In the genomic region with DNA sequence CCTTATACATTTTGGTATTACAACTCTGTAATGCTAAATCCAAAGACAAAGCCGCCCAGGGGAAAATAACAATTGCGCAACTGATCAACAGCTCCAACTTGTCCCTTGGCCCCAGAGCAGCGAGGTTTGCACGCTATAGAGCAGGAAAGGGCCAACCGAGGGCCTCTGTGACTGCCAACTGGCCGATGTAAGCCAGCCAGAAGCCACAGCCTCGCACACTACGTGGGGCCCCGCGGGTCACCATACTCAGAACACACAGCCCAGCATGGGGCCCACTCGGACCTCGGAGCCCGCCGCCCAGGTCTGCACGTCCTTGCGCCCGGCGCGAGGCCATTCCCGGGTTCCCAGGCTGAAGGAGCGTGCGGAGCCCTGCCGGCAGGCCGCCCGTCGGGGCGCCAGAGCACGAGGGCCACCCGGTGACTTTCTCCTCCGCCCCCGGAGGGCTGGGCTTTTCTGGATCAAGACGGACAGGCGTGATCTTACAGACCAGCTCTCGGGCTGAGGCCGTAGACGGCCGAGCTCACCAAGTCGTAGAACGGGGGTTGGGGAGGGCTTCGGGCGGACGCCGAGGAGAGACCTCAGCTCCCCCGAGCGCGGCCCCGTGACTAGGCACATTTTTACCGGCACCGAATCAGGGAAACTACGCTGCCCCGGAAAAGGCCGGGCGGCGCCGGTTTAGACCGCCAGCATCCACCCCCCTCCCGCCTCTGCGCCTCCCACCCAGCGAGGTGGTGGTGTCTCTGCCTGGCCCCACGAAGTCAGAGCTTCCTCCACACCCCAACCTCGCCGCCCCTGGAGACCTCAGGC, we compare ENCODE assay signal across 8 mouse cellular contexts. TPM values are rescaled to one million over a fixed set of nuclear protein-coding genes. Genes with fewer than 3 reads are reported as not detected.
DNase-seq lines count a peak whose midpoint lies in the region; ATAC-seq and TF ChIP-seq lines count a peak whose summit lies in the region.

No protein-coding gene starts in this region.

- H3K36me3 ChIP-seq in forebrain, embryonic 15.5 days: no peaks in the 10 kb centered on the region
- H3K36me3 ChIP-seq in lung, embryonic 14.5 days (ENCODE audit: insufficient read depth): peaks cover 4% of the 10 kb centered on the region; the same call in 1 of the 2 replicates
- H3K36me3 ChIP-seq in thymus, adult 2 months (ENCODE audit: control insufficient read depth, insufficient read depth, low read length): no peaks in the 10 kb centered on the region

- intact Hi-C loops in heart, postnatal 25 days (cut with DNase I): loop anchor here (2.0 kb wide), 3 partner anchors 45 to 93 kb away; partner anchors contain the start of gene Hnrnpa3

- H3K4me3 ChIP-seq in forebrain, embryonic 15.5 days: peak overlapping the region; percentile 54
- peak overlapping the region; percentile 74 for H3K4me3 ChIP-seq in layer of hippocampus, adult 2 months
- peak overlapping the region; percentile 83 for H3K4me3 ChIP-seq in lung, embryonic 14.5 days (ENCODE audit: low read depth, low read length)
- H3K4me3 ChIP-seq in olfactory bulb, adult 2 months (ENCODE audit: insufficient read depth, low read depth, low read length): peak overlapping the region; percentile 49
- H3K4me3 ChIP-seq in thymus, adult 2 months (ENCODE audit: control insufficient read depth, insufficient read depth, low read length): peak overlapping the region; percentile 96

- WGBS in forebrain, embryonic 15.5 days: under 1% methylated on average over 62 of the region's 62 CpGs
- under 1% methylated on average over 60 of the region's 62 CpGs for WGBS in lung, embryonic 14.5 days
- under 1% methylated on average over 62 of the region's 62 CpGs for WGBS in olfactory bulb, adult 2 months
- under 1% methylated on average over 60 of the region's 62 CpGs for WGBS in thymus, adult 2 months

- peak; percentile 86 for ATAC-seq in forebrain, embryonic 15.5 days (replicated peaks)
- peak; percentile 74 for ATAC-seq in lung, embryonic 14.5 days (ENCODE audit: insufficient read depth)

- H3K27ac ChIP-seq in forebrain, embryonic 15.5 days (replicated peaks): peak overlapping the region; percentile 79
- H3K27ac ChIP-seq in layer of hippocampus, adult 2 months: peak overlapping the region; percentile 93
- H3K27ac ChIP-seq in lung, embryonic 14.5 days (ENCODE audit: low read depth): peak overlapping the region; percentile 99
- peak overlapping the region; percentile 74 for H3K27ac ChIP-seq in olfactory bulb, adult 2 months (ENCODE audit: insufficient read depth, low read depth, low read length)
- H3K27ac ChIP-seq in thymus, adult 2 months (ENCODE audit: control insufficient read depth, insufficient read depth, low read length): peak overlapping the region; percentile 78

- H3K4me2 ChIP-seq in forebrain, embryonic 15.5 days (replicated peaks): peak overlapping the region; percentile 87
- H3K4me2 ChIP-seq in lung, embryonic 14.5 days: peak overlapping the region; percentile 84

- H3K9me3 ChIP-seq in forebrain, embryonic 15.5 days: no peaks in the 10 kb centered on the region
- no peaks in the 10 kb centered on the region for H3K9me3 ChIP-seq in lung, embryonic 14.5 days (ENCODE audit: low read depth, low read length)

- peak overlapping the region; percentile 52 for H3K9ac ChIP-seq in forebrain, embryonic 15.5 days (replicated peaks)
- H3K9ac ChIP-seq in lung, embryonic 14.5 days: peak overlapping the region; percentile 89

- no peak for TF ChIP-seq POLR2A in olfactory bulb, adult 2 months (IDR thresholded peaks at IDR 0.05; ENCODE audit: insufficient read depth, low read depth, low read length)
- no peak; the same call in 1 of the 2 replicates for TF ChIP-seq POLR2A in thymus, adult 2 months (IDR thresholded peaks at IDR 0.05; ENCODE audit: control insufficient read depth, extremely low read depth, insufficient read depth, low read length, poor library complexity)

- H3K4me1 ChIP-seq in forebrain, embryonic 15.5 days: peaks cover 33% of the 10 kb centered on the region
- H3K4me1 ChIP-seq in lung, embryonic 14.5 days (ENCODE audit: insufficient read depth): peaks cover 14% of the 10 kb centered on the region
- peaks cover 9% of the 10 kb centered on the region; the same call in 1 of the 2 replicates for H3K4me1 ChIP-seq in olfactory bulb, adult 2 months (ENCODE audit: control insufficient read depth, insufficient read depth, low read length)
- H3K4me1 ChIP-seq in thymus, adult 2 months (replicated peaks; ENCODE audit: control insufficient read depth, insufficient read depth, low read length): peaks cover 10% of the 10 kb centered on the region

- no peaks in the 10 kb centered on the region for H3K27me3 ChIP-seq in forebrain, embryonic 15.5 days
- H3K27me3 ChIP-seq in lung, embryonic 14.5 days (ENCODE audit: insufficient read depth, low read length): no peaks in the 10 kb centered on the region
- no peaks in the 10 kb centered on the region for H3K27me3 ChIP-seq in thymus, adult 2 months (ENCODE audit: control insufficient read depth, insufficient read depth, low read length)

- TF ChIP-seq CTCF in layer of hippocampus, adult 2 months (conservative IDR thresholded peaks at IDR 0.05): no peak
- TF ChIP-seq CTCF in lung, embryonic 14.5 days (IDR thresholded peaks at IDR 0.05; ENCODE audit: low read depth): no peak
- no peak for TF ChIP-seq CTCF in olfactory bulb, adult 2 months (IDR thresholded peaks at IDR 0.05; ENCODE audit: insufficient read depth, low read depth, low read length)
- TF ChIP-seq CTCF in thymus, adult 2 months (IDR thresholded peaks at IDR 0.05; ENCODE audit: borderline replicate concordance, control insufficient read depth, extremely low read depth, insufficient read depth, low read length, poor library complexity): peak; percentile 14; the same call in 1 of the 2 replicates

- peak; percentile 72 for DNase-seq in ES-CJ7 (ENCODE audit: low read depth, low spot score)
- peak; percentile 54 for DNase-seq in cerebellum, adult 11-12 months
- DNase-seq in heart, postnatal 25 days (ENCODE audit: low spot score): peak; percentile 89
- DNase-seq in layer of hippocampus, adult 2 months (ENCODE audit: low spot score in 2 of 2): peak; percentile 65 to 70
- peak; percentile 98 for DNase-seq in lung, embryonic 14.5 days
- peak; percentile 80 for DNase-seq in thymus, adult 2 months

RNA-seq across cellular contexts. Expression of gene Nfe2l2, which starts 0.9 kb away (rescaled TPM):
- 13.3 and 14.3 TPM in 2 replicates for polyA plus RNA-seq in forebrain, embryonic 15.5 days (2015; fragmentation: Nextera tagmentation; extraction: Ambion mirVana)
- total RNA-seq in heart, postnatal 25 days (2021): 10 to 100 TPM; 56.8 to 72.0 TPM
- 10 to 100 TPM; 12.6 to 13.6 TPM for total RNA-seq in layer of hippocampus, adult 2 months (2021)
- polyA plus RNA-seq in lung, embryonic 14.5 days (2014; fragmentation: Nextera tagmentation; extraction: Ambion mirVana): 73.9 and 84.5 TPM in 2 replicates
- polyA plus RNA-seq in olfactory bulb, adult 2 months (2012; ENCODE audit: insufficient read depth, insufficient read length, low replicate concordance, missing spikeins): not detected in 2 replicates
- 38.4 and 42.2 TPM in 2 replicates for polyA plus RNA-seq in thymus, adult 2 months (2012; rRNA removed)

RNA-seq across cellular contexts. Expression of gene Hnrnpa3, which starts 44.5 kb away (rescaled TPM):
- polyA plus RNA-seq in forebrain, embryonic 15.5 days (2015; fragmentation: Nextera tagmentation; extraction: Ambion mirVana): 256 and 258 TPM in 2 replicates
- 100 to 1,000 TPM; 159 to 193 TPM for total RNA-seq in heart, postnatal 25 days (2021)
- total RNA-seq in layer of hippocampus, adult 2 months (2021): 100 to 1,000 TPM; 305 to 319 TPM
- 302 and 305 TPM in 2 replicates for polyA plus RNA-seq in lung, embryonic 14.5 days (2014; fragmentation: Nextera tagmentation; extraction: Ambion mirVana)
- polyA plus RNA-seq in olfactory bulb, adult 2 months (2012; ENCODE audit: insufficient read depth, insufficient read length, low replicate concordance, missing spikeins): 328 and 410 TPM in 2 replicates
- polyA plus RNA-seq in thymus, adult 2 months (2012; rRNA removed): 45.4 and 47.2 TPM in 2 replicates

Comparison
In these comparisons a context has a peak if more than half of its experiments do, and no peak if none do; other contexts are left out.
1. Peak in every context shown above with its lines: DNase-seq, ATAC-seq, H3K4me3 ChIP-seq and H3K27ac ChIP-seq.
2. RNA of gene Nfe2l2, which starts 0.9 kb away (polyA plus RNA-seq): 73.9 to 84.5 TPM in lung, embryonic 14.5 days, 38.4 to 42.2 TPM in thymus, adult 2 months and 13.3 to 14.3 TPM in forebrain, embryonic 15.5 days; not detected in olfactory bulb, adult 2 months; every median in the first group is over 10 times any median in the second.